Mouse (Mus musculus) hindbrain, postnatal 0 days (tissue): ENCODE results near the gene Vmn1r15. TPM values are rescaled to one million over a fixed set of nuclear protein-coding genes. Genes with fewer than 3 reads are reported as not detected.

ENCODE experiments used
- ATAC-seq: fragments of 200-750 bp; cut with Nextera tagmentation; 2 replicates; pipeline ENCODE4 v1.8.0; 2017; ENCODE audit warnings: mild to moderate bottlenecking, moderate TSS enrichment, moderate library complexity
- DNase-seq: peaks from one replicate; pipeline ENCODE4 v3.0.0-alpha.2; 2015; ENCODE audit warnings: low spot score
- H3K27ac ChIP-seq: fragments of 300-500 bp; sonication (generic); 2 replicates; pipeline ENCODE4 v1.5.1; 2014; ENCODE audit warnings: mild to moderate bottlenecking
- H3K27me3 ChIP-seq: fragments of 300-500 bp; sonication (generic); 2 replicates; pipeline ENCODE4 v1.6.1; 2014; ENCODE audit warnings: low read length, mixed read lengths; ENCODE audit not compliant: insufficient read depth
- H3K36me3 ChIP-seq: fragments of 300-500 bp; sonication (generic); 2 replicates; pipeline ENCODE4 v1.6.1; 2014; ENCODE audit warnings: low read length, mixed read lengths; ENCODE audit not compliant: insufficient read depth
- H3K4me1 ChIP-seq: fragments of 300-500 bp; sonication (generic); 2 replicates; pipeline ENCODE4 v1.6.1; 2014; ENCODE audit warnings: antibody characterized with exemption, low read length, mixed read lengths; ENCODE audit not compliant: insufficient read depth
- H3K4me2 ChIP-seq: fragments of 300-500 bp; sonication (generic); 2 replicates; pipeline ENCODE4 v1.6.1; 2014; ENCODE audit warnings: low read depth, mild to moderate bottlenecking, low read length, moderate library complexity, mixed read lengths
- H3K4me3 ChIP-seq: fragments of 300-500 bp; sonication (generic); 2 replicates; pipeline ENCODE4 v1.5.1; 2014; ENCODE audit warnings: low read length
- H3K9ac ChIP-seq: fragments of 300-500 bp; sonication (generic); replicated peaks from 2 replicates; pipeline ENCODE4 v1.6.1; 2014; ENCODE audit warnings: mild to moderate bottlenecking, low read length, moderate library complexity, mixed read lengths
- H3K9me3 ChIP-seq: fragments of 300-500 bp; sonication (generic); 2 replicates; pipeline ENCODE4 v1.6.1; 2016; ENCODE audit warnings: low read length, mixed read lengths
- CTCF ChIP-seq: IDR thresholded peaks from 2 replicates; pipeline ENCODE4 v1.5.1; 2016; ENCODE audit warnings: antibody characterized with exemption, control low read depth, low read depth
- WGBS: fragments of 180-500 bp; shearing (Covaris S2); extraction: QIAGEN DNeasy Blood & Tissue Kit; methylation state at CpG from one replicate; pipeline ENCODE4 v1.1.7; 2014; 5-methylcytosine and 5-hydroxymethylcytosine counted together
- polyA plus RNA-seq: library from polyadenylated mRNA; unstranded; fragments of >200 nt; fragmentation: Nextera tagmentation; extraction: Ambion mirVana; gene quantifications from 2 replicates; pipeline ENCODE4 v1.2.1, GENCODE M21; 2015
- total RNA-seq: library from RNA; depleted of rRNA; stranded (reverse); fragments of >200 nt; gene quantifications from 2 replicates; pipeline ENCODE4 v1.2.3, GENCODE M21; 2014; rRNA removed

The Vmn1r15 gene
- total RNA-seq (not detected in 2 replicates), polyA plus RNA-seq (not detected in 2 replicates)

DNA sequence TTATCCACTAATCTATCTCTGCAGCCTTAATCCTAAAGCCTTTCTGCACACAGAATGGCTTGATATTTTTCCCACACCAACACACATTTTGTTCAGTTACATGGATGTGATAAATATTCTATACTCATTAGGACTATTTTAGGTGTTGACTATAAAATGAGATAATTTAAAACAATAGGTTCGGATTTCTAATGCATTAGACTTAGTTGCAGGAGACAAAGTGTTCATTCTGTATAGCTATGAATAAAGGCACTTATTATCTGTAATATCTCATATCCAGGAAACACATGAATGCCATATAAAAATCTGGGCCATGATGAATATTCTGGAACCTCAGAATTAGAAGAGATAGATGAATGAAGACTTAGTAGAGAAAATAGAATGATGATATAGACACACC lies at the start of gene Vmn1r15:
Vmn1r15 (plus strand) TSS at position 301 of the 400 bp plus-strand sequence.
- Histone ChIP-seq H3K4me2 (no peak within 1 kb of the TSS), H3K4me3 (no peak within 1 kb of the TSS), H3K9me3 (no peaks in the 10 kb centered on the region), H3K36me3 (no peaks in the 10 kb centered on the region), H3K27me3 (no peaks in the 10 kb centered on the region), H3K9ac (no peak within 1 kb of the TSS), H3K27ac (no peak within 1 kb of the TSS), H3K4me1 (no peaks in the 10 kb centered on the region)
- ATAC-seq (no peak), DNase-seq (no peak)
- WGBS: 78% methylated on average over 1 of the region's 1 CpGs
- no peak for TF ChIP-seq CTCF

DNA sequence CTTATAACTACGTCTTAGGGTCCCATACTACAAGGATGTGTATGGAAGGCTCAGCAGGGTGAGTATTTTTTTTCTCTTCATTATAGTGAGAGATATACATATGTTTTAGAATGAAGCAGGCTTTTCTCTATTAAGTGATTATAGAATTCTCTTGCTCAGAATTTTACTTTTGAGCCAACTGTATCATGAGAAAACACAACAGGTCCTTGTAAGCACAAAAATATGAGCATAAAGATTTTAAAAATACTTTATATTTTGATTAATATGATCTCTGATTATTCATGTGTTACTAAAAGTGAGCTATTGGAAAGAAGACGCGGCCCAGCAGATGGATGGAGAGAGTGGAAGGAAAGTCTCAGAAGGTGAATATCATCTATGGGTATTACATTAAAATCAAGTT lies 26.4 kb upstream of the Vmn1r15 start, which contains the start of gene Vmn1r14:
Vmn1r14 (plus strand) TSS at position 301 of the 400 bp plus-strand sequence.
- no peak for ATAC-seq
- H3K9ac ChIP-seq: no peak within 1 kb of the TSS
- no peaks in the 10 kb centered on the region for H3K4me1 ChIP-seq
- H3K9me3 ChIP-seq: no peaks in the 10 kb centered on the region
- 95% methylated on average over 3 of the region's 3 CpGs for WGBS
- DNase-seq: no peak
- no peak within 1 kb of the TSS for H3K4me2 ChIP-seq
- no peak within 1 kb of the TSS for H3K4me3 ChIP-seq
- H3K27ac ChIP-seq: no peak within 1 kb of the TSS
- TF ChIP-seq CTCF: no peak
- no peaks in the 10 kb centered on the region for H3K27me3 ChIP-seq
- H3K36me3 ChIP-seq: no peaks in the 10 kb centered on the region

DNA sequence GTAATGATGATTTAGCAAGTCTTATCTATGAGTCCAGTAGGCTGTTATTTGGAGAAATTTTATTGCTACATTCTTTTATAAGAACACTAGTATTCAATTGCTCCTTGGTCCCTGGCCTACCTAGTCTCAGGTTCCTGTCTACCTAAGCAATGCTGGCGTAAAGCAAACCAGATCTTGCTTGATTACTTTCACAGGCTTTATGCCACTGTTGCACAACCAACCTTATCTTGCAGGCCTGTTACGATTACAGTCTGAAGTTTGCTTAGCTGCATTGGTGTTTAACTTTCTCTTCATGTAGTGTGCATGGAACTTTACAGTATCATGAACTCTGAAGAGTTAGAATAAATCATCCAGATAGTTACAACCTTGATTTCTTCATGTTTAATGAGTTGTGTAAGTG lies 3.2 kb downstream of the Vmn1r15 start:
- H3K27me3 ChIP-seq: no peaks in the 10 kb centered on the region
- no peak for TF ChIP-seq CTCF
- 92% methylated on average over 2 of the region's 2 CpGs for WGBS
- no peaks in the 10 kb centered on the region for H3K9me3 ChIP-seq
- no peak overlapping the region for H3K9ac ChIP-seq
- no peak for ATAC-seq
- no peak overlapping the region for H3K27ac ChIP-seq
- no peak for DNase-seq
- no peak overlapping the region for H3K4me2 ChIP-seq
- H3K36me3 ChIP-seq: no peaks in the 10 kb centered on the region
- no peak overlapping the region for H3K4me3 ChIP-seq
- no peaks in the 10 kb centered on the region for H3K4me1 ChIP-seq

DNA sequence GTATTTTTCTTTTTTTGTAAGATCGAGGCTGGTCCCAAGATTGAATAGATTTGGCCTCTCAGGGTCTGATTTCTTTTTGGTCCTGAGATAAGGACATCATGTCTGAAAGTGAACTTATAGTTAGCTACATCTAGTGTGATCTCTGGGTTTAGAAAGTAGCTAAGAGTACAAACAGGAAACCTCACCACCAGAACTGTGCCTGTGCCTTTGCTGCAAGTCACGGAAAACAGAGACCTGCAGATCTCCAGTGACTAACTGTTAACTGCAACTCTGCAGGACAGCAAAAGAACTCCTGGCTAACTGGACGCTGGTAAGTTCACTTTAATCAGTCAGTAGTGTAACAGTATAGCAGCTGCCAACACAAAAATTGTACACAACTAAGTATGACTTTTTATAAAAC lies 14.1 kb downstream of the Vmn1r15 start:
- Histone ChIP-seq H3K4me2 (no peak overlapping the region), H3K36me3 (no peaks in the 10 kb centered on the region), H3K4me1 (no peaks in the 10 kb centered on the region), H3K9me3 (no peaks in the 10 kb centered on the region), H3K4me3 (no peak overlapping the region), H3K27ac (no peak overlapping the region), H3K27me3 (no peaks in the 10 kb centered on the region), H3K9ac (no peak overlapping the region)
- no peak for ATAC-seq
- TF ChIP-seq CTCF: no peak
- DNase-seq: no peak
- WGBS: 79% methylated on average over 3 of the region's 3 CpGs

DNA sequence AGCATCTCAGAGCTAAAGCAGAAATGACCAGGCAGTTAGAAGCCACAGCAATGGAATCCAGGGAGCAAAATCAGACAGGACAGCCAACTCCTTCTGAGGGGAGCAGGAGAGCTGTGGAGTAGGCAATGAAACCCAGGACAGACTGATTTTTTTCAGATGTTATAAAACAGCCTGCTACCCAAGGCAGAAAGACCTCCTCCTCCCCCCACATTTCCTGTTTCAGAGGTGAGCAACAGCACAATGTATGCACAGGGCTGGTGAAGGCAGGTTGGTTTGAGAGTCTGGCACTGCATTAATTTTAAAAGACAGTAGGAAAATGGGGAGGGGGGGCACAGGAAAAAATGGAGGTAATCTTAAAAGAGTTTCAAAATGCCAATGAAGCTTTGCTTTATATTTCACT lies 14.8 kb downstream of the Vmn1r15 start:
- no peak overlapping the region for H3K27ac ChIP-seq
- no peaks in the 10 kb centered on the region for H3K36me3 ChIP-seq
- no peaks in the 10 kb centered on the region for H3K27me3 ChIP-seq
- TF ChIP-seq CTCF: no peak
- no peak for DNase-seq
- H3K9ac ChIP-seq: no peak overlapping the region
- no peak for ATAC-seq
- no peak overlapping the region for H3K4me2 ChIP-seq
- H3K4me1 ChIP-seq: no peaks in the 10 kb centered on the region
- no peak overlapping the region for H3K4me3 ChIP-seq
- no peaks in the 10 kb centered on the region for H3K9me3 ChIP-seq

DNA sequence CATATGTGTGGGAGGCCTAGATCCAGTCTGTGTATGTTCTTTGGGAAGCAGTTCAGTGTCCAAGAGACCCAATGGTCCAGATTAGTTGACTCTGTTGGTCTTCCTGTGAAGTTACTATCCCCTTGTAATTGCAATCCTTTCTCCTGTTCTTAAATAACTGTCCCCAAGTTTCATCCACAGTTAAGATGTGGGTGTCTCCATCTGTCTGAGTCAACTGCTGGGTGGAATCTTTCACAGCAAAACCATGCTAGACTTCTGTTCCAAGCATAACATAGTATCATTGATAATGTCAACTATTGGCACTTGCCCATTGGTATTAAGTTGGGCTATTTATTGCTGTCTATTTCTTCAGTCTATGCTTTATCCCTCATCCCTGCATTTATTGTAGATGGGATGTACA lies 21.2 kb downstream of the Vmn1r15 start:
- Histone ChIP-seq H3K27ac (no peak overlapping the region), H3K4me1 (no peaks in the 10 kb centered on the region), H3K9me3 (no peaks in the 10 kb centered on the region), H3K27me3 (no peaks in the 10 kb centered on the region), H3K4me3 (no peak overlapping the region), H3K4me2 (no peak overlapping the region), H3K36me3 (no peaks in the 10 kb centered on the region), H3K9ac (no peak overlapping the region)
- ATAC-seq (no peak), DNase-seq (no peak)
- TF ChIP-seq CTCF: no peak

Other genes with a start within 250 kb of the Vmn1r15 start
- not detected in 2 replicates for gene Vmn1r7, start 232.6 kb upstream of the Vmn1r15 start, total RNA-seq
- not detected in 2 replicates for gene Vmn1r7, start 232.6 kb upstream of the Vmn1r15 start, polyA plus RNA-seq
- gene Vmn1r8, start 225.7 kb upstream of the Vmn1r15 start, total RNA-seq: not detected in 2 replicates
- not detected in 2 replicates for gene Vmn1r8, start 225.7 kb upstream of the Vmn1r15 start, polyA plus RNA-seq
- gene Vmn1r9, start 191.2 kb upstream of the Vmn1r15 start, total RNA-seq: not detected in 2 replicates
- gene Vmn1r9, start 191.2 kb upstream of the Vmn1r15 start, polyA plus RNA-seq: not detected in 2 replicates
- not detected in 2 replicates for gene Vmn1r10, start 148.5 kb upstream of the Vmn1r15 start, total RNA-seq
- not detected in 2 replicates for gene Vmn1r10, start 148.5 kb upstream of the Vmn1r15 start, polyA plus RNA-seq
- not detected in 2 replicates for gene Vmn1r11, start 124.5 kb upstream of the Vmn1r15 start, total RNA-seq
- not detected in 2 replicates for gene Vmn1r11, start 124.5 kb upstream of the Vmn1r15 start, polyA plus RNA-seq
- gene Vmn1r12, start 101.0 kb upstream of the Vmn1r15 start, total RNA-seq: not detected in 2 replicates
- gene Vmn1r12, start 101.0 kb upstream of the Vmn1r15 start, polyA plus RNA-seq: not detected in 2 replicates
- gene Vmn1r13, start 54.7 kb upstream of the Vmn1r15 start, total RNA-seq: not detected in 2 replicates
- gene Vmn1r13, start 54.7 kb upstream of the Vmn1r15 start, polyA plus RNA-seq: not detected in 2 replicates
- not detected in 2 replicates for gene Vmn1r14, start 26.3 kb upstream of the Vmn1r15 start, total RNA-seq
- not detected in 2 replicates for gene Vmn1r14, start 26.3 kb upstream of the Vmn1r15 start, polyA plus RNA-seq
- gene Vmn1r16, start 71.5 kb downstream of the Vmn1r15 start, total RNA-seq: not detected in 2 replicates
- not detected in 2 replicates for gene Vmn1r16, start 71.5 kb downstream of the Vmn1r15 start, polyA plus RNA-seq
- not detected in 2 replicates for gene Vmn1r17, start 105.8 kb downstream of the Vmn1r15 start, total RNA-seq
- gene Vmn1r17, start 105.8 kb downstream of the Vmn1r15 start, polyA plus RNA-seq: not detected in 2 replicates
- not detected in 2 replicates for gene Vmn1r18, start 137.8 kb downstream of the Vmn1r15 start, total RNA-seq
- not detected in 2 replicates for gene Vmn1r18, start 137.8 kb downstream of the Vmn1r15 start, polyA plus RNA-seq
- not detected in 2 replicates for gene Vmn1r19, start 145.8 kb downstream of the Vmn1r15 start, total RNA-seq
- gene Vmn1r19, start 145.8 kb downstream of the Vmn1r15 start, polyA plus RNA-seq: not detected in 2 replicates
- gene Vmn1r20, start 171.0 kb downstream of the Vmn1r15 start, total RNA-seq: not detected in 2 replicates
- gene Vmn1r20, start 171.0 kb downstream of the Vmn1r15 start, polyA plus RNA-seq: not detected in 2 replicates